Mouse (Mus musculus) stomach, embryonic 14.5 days (tissue): ENCODE measurements around the gene Tmem274. TPM values are rescaled to one million over a fixed set of nuclear protein-coding genes. Genes with fewer than 3 reads are reported as not detected.

Experiments
- ATAC-seq: fragments of 200-750 bp; cut with Nextera tagmentation; 2 replicates; pipeline ENCODE4 v1.8.0; 2017; ENCODE audit warnings: low read depth, moderate TSS enrichment; ENCODE audit not compliant: insufficient number of reproducible peaks, insufficient read depth, low FRiP score
- H3K27ac ChIP-seq: fragments of 300-500 bp; sonication (generic); 2 replicates; pipeline ENCODE4 v1.5.1; 2014; ENCODE audit warnings: mild to moderate bottlenecking, low read length, moderate library complexity, mixed read lengths
- H3K27me3 ChIP-seq: fragments of 300-500 bp; sonication (generic); 2 replicates; pipeline ENCODE4 v1.6.1; 2014; ENCODE audit warnings: low read length, control low read depth, mixed read lengths; ENCODE audit not compliant: control insufficient read depth, insufficient read depth
- H3K36me3 ChIP-seq: fragments of 300-500 bp; sonication (generic); 2 replicates; pipeline ENCODE4 v1.6.1; 2014; ENCODE audit warnings: mild to moderate bottlenecking, control low read depth, low read length, moderate library complexity, mixed read lengths; ENCODE audit not compliant: control insufficient read depth, insufficient read depth
- H3K4me1 ChIP-seq: fragments of 300-500 bp; sonication (generic); 2 replicates; pipeline ENCODE4 v1.6.1; 2014; ENCODE audit warnings: low read length, control low read depth, mixed read lengths; ENCODE audit not compliant: control insufficient read depth, insufficient read depth
- H3K4me2 ChIP-seq: fragments of 300-500 bp; sonication (generic); replicated peaks from 2 replicates; pipeline ENCODE4 v1.6.1; 2014; ENCODE audit warnings: low read depth, low read length, control low read depth
- H3K4me3 ChIP-seq: fragments of 300-500 bp; sonication (generic); 2 replicates; pipeline ENCODE4 v1.5.1; 2014; ENCODE audit warnings: low read depth, low read length, control low read depth
- H3K9ac ChIP-seq: fragments of 300-500 bp; sonication (generic); replicated peaks from 2 replicates; pipeline ENCODE4 v1.6.1; 2014; ENCODE audit warnings: low read depth, mild to moderate bottlenecking, control low read depth, low read length, moderate library complexity, mixed read lengths
- H3K9me3 ChIP-seq: fragments of 300-500 bp; sonication (generic); 2 replicates; pipeline ENCODE4 v1.6.1; 2016; ENCODE audit warnings: low read depth, low read length, control low read depth; ENCODE audit not compliant: control insufficient read depth
- WGBS: fragments of 180-500 bp; shearing (Covaris S2); extraction: QIAGEN DNeasy Blood & Tissue Kit; methylation state at CpG from one replicate; pipeline ENCODE4 v1.1.7; 2014; 5-methylcytosine and 5-hydroxymethylcytosine counted together
- polyA plus RNA-seq: library from polyadenylated mRNA; unstranded; fragments of >200 nt; fragmentation: Nextera tagmentation; extraction: Ambion mirVana; gene quantifications from 2 replicates; pipeline ENCODE4 v1.2.1, GENCODE M21; 2014

Tmem274 gene
- polyA plus RNA-seq, 1 experiment from 2014 or later, result not detected

- Histone ChIP-seq H3K27me3 (no peaks in the 10 kb centered on the region), H3K4me1 (peaks cover 11% of the 10 kb centered on the region; the same call in 1 of the 2 replicates), H3K36me3 (no peaks in the 10 kb centered on the region), H3K4me3 (no peak overlapping the region), H3K27ac (no peak overlapping the region), H3K9ac (no peak overlapping the region), H3K4me2 (no peak overlapping the region), H3K9me3 (no peaks in the 10 kb centered on the region)
- 87% methylated on average over 6 of the region's 6 CpGs for WGBS
- ATAC-seq, result no peak
Measured at GRCm38 (mm10) chr4:149523961-149524360, 46.8 kb downstream of the Tmem274 start.

- Histone ChIP-seq H3K27me3 (no peaks in the 10 kb centered on the region), H3K4me1 (peaks cover 8% of the 10 kb centered on the region; the same call in 1 of the 2 replicates), H3K9ac (no peak overlapping the region), H3K9me3 (no peaks in the 10 kb centered on the region), H3K36me3 (no peaks in the 10 kb centered on the region), H3K4me3 (no peak overlapping the region), H3K27ac (no peak overlapping the region), H3K4me2 (no peak overlapping the region)
- ATAC-seq, result no peak
- WGBS, result 86% methylated on average over 4 of the region's 4 CpGs
Measured at GRCm38 (mm10) chr4:149525170-149525569, 48.0 kb downstream of the Tmem274 start.

GRCm38 (mm10) chr4:149525811-149526210, 48.6 kb downstream of the Tmem274 start:
- WGBS, result 68% methylated on average over 6 of the region's 6 CpGs
- Histone ChIP-seq H3K27ac (no peak overlapping the region; the same call in 1 of the 2 replicates), H3K4me2 (no peak overlapping the region)

GRCm38 (mm10) chr4:149526330-149526729, 49.2 kb downstream of the Tmem274 start:
- Histone ChIP-seq H3K9me3 (no peaks in the 10 kb centered on the region), H3K4me2 (no peak overlapping the region), H3K9ac (no peak overlapping the region), H3K27ac (no peak overlapping the region; the same call in 1 of the 2 replicates), H3K27me3 (no peaks in the 10 kb centered on the region), H3K4me3 (no peak overlapping the region), H3K36me3 (no peaks in the 10 kb centered on the region), H3K4me1 (peaks cover 8% of the 10 kb centered on the region; the same call in 1 of the 2 replicates)
- peak; percentile 43; the same call in 1 of the 2 replicates for ATAC-seq
- WGBS, result 36% methylated on average over 7 of the region's 7 CpGs

More at GRCm38 (mm10) chr4:149525811-149526210, 48.6 kb downstream of the Tmem274 start:
- no peaks in the 10 kb centered on the region for H3K27me3 ChIP-seq
- H3K4me3 ChIP-seq, result no peak overlapping the region
- no peak for ATAC-seq
- H3K9me3 ChIP-seq, result no peaks in the 10 kb centered on the region
- H3K4me1 ChIP-seq, result peaks cover 8% of the 10 kb centered on the region; the same call in 1 of the 2 replicates
- no peak overlapping the region for H3K9ac ChIP-seq
- no peaks in the 10 kb centered on the region for H3K36me3 ChIP-seq

- ATAC-seq, result no peak
- H3K9ac ChIP-seq, result no peak overlapping the region
- H3K9me3 ChIP-seq, result no peaks in the 10 kb centered on the region
- peak overlapping the region; percentile 27; the same call in 1 of the 2 replicates for H3K27ac ChIP-seq
- H3K27me3 ChIP-seq, result no peaks in the 10 kb centered on the region
- H3K36me3 ChIP-seq, result no peaks in the 10 kb centered on the region
- WGBS, result 73% methylated on average over 15 of the region's 15 CpGs
- no peak overlapping the region for H3K4me3 ChIP-seq
- peaks cover 8% of the 10 kb centered on the region; the same call in 1 of the 2 replicates for H3K4me1 ChIP-seq
- no peak overlapping the region for H3K4me2 ChIP-seq
Measured at GRCm38 (mm10) chr4:149527621-149528354, 50.6 kb downstream of the Tmem274 start.

- H3K27me3 ChIP-seq, result no peaks in the 10 kb centered on the region
- H3K4me3 ChIP-seq, result no peak overlapping the region
- no peak overlapping the region for H3K9ac ChIP-seq
- no peak overlapping the region for H3K4me2 ChIP-seq
- peaks cover 8% of the 10 kb centered on the region; the same call in 1 of the 2 replicates for H3K4me1 ChIP-seq
- no peaks in the 10 kb centered on the region for H3K36me3 ChIP-seq
- no peak for ATAC-seq
- WGBS, result 57% methylated on average over 6 of the region's 6 CpGs
- H3K27ac ChIP-seq, result no peak overlapping the region; the same call in 1 of the 2 replicates
- H3K9me3 ChIP-seq, result no peaks in the 10 kb centered on the region
Measured at GRCm38 (mm10) chr4:149529691-149530090, 52.5 kb downstream of the Tmem274 start.

Other genes starting within 250 kb of the Tmem274 start
- gene Kif1b, start 169.7 kb upstream of the Tmem274 start, polyA plus RNA-seq, result 44.3 and 50.7 TPM in 2 replicates
- 41.7 and 44.3 TPM in 2 replicates for gene Ube4b, start 50.6 kb upstream of the Tmem274 start, polyA plus RNA-seq
- gene Rbp7, start 22.4 kb upstream of the Tmem274 start, polyA plus RNA-seq, result 1.9 TPM in 2 replicates
- gene Nmnat1, start 7.8 kb downstream of the Tmem274 start, polyA plus RNA-seq, result 11.5 and 15.1 TPM in 2 replicates
- gene Lzic, start 7.9 kb downstream of the Tmem274 start, polyA plus RNA-seq, result 45.9 and 49.3 TPM in 2 replicates
- 57.7 and 57.8 TPM in 2 replicates for gene Ctnnbip1, start 40.9 kb downstream of the Tmem274 start, polyA plus RNA-seq
- gene Clstn1, start 109.1 kb downstream of the Tmem274 start, polyA plus RNA-seq, result 22.9 and 24.6 TPM in 2 replicates
- 4.8 and 6.1 TPM in 2 replicates for gene Pik3cd, start 225.2 kb downstream of the Tmem274 start, polyA plus RNA-seq